Mouse (Mus musculus): ENCODE measurements at regions not wholly inside any gene's neighbourhood (a gene's known extent, or its start where the extent isn't known, plus 50 kb on each side); places are given as distances from the start of the nearest gene placed in this dataset.

DNA sequence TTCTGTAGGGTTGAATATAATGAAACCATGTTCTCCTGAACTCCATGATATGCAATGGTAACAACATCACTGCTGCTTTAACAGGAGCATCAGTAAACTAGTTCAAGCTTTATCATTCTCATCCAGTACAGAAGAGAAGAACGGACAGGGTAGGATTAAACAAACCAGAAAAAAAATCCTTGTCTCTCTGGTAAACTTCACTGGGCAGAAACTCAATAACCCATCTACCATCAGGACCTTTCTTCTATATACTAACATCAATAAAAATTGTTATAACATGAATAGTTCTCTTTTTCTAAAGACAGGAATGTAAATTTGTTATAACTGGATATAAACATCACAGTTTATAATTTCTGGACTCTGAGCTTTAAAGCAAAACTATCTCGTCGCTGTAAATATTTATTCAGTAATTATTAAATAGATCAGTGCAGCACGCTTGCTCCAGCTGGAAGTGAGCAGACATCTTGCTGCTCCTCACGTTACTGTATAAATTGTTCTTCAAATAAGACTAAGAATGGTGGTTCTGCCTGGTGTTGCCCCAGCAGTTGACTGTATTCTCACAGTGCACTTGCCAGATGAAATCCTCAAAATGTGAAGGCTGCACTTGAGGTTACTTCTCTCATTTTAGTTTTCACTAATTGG lies 104.8 kb upstream of the P2ry1 start:
- no peak for DNase-seq
- intact Hi-C loops (cut with DNase I): no loop called here

DNA sequence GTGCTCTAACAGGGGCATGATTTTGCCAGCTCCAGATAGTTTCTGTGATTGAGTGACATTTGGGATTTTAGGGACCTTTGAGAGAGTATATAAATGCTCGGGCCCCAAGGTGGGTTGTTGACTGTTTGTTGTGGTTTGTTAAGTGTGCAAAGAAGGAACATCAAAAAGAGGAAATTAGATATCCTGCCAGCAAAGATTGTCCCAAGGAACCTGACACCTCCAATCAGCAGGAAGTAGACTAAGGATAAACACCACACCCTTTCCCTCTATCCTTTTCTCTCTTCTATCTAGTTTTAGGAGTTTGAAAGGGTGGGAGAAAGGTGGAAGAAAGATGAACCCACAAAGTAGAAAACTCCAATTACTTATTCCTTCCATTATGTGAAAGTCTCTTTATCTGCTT lies 103.9 kb upstream of the P2ry1 start:
- DNase-seq: no peak
- intact Hi-C loops (cut with DNase I): no loop called here

DNA sequence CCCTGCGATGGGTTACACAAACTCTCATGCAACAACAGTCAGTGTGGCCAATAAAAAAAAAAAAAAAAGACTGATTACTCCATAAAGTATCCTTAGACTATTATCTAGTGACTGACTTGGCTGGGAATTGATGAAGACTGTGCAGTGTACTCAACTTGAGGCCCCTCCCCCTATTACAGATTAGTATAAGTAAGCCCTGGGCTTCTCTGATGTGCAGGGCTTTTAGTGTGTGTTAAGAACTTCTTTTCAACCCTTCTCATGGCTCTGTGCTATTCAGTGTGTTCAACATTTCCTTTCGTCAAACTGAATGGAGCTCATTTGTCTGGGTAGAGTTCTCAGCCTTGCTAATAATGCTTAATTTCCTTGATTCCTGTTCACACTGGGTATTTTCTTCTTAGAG lies 101.0 kb upstream of the P2ry1 start:
- no peak for DNase-seq
- intact Hi-C loops (cut with DNase I): no loop called here

DNA sequence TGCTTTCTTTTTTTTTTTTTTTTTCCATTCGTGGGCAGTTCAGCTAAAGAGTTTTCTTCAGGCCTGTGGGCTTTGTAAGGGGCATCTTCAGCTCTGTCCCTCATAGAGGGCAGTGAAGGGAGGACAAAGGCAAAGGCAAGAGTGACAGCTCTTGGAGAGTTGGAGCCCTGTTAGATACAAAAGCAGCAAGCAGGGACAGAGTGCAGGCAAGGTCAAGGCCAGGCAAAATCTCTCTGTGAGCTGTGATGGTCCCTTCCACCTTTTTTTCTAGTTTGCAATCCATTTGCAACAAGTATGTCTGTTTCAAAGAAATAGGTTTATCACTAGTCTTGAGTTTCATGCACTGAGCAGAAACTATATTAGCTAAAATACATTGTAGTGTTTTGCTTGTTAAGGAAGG lies 86.2 kb upstream of the P2ry1 start:
- no peak for DNase-seq
- intact Hi-C loops (cut with DNase I): no loop called here

DNA sequence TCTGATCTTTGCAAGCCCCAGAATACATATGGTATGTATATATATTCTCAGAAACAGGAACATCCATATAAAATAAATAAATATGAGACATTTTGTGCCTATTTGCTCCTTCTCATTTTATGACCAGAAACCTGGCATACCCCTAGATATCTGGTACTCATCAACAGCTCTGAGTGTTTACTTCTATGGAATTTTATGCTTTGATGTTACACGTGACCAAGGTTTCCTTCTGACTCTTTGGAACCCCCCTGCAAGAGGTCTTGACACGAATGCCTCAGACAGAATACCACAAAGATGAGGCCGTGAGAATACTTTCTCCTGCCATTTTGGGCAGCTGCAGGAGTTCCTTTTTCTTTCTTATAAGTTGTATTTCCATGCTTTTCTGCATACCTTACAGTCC lies 85.3 kb upstream of the P2ry1 start:
- DNase-seq: no peak
- intact Hi-C loops (cut with DNase I): no loop called here

DNA sequence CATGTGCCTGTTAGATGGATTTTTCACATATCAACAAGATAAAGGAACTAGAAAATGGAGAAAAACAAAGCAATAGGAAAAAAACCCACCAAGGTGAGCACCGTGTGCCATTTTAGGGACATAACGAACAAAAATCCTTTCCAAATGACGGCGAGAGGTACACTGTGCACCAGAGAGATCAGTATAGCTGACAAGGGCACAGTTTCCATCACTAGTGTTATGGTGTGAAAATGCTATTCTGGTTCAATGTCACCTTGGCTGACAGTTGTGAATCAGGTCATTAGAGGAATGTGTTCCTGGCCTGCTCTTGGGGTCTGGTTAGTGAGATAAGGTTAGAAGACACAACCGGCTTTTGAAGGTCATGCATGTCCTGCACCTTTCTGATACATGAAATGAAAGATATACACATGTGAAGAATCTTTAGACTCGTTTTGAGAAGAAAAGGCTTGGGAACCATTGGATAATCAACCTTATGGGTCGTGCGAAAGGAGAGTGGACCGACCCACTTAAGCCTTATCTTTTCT lies 76.5 kb upstream of the P2ry1 start:
- DNase-seq: no peak
- intact Hi-C loops (cut with DNase I): no loop called here

DNA sequence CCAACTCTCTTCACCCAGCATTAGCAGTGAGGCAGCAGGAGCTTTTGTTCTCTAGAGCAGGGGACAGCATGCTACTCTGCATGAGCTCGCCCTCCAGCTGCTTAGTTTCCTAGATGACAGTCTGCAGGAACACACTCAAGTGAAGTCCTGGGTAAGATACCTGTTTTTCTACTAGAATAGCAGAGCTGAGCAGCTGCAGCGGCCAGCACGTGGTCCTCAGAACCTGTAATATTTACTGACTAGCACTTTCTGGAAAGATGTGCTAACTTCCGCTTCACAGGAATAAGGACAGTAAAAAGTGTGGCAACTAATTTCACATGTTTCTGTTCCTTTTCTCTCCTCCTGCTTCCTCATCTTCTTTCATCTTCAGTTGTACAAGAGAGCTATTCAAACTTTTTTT lies 73.7 kb upstream of the P2ry1 start:
- intact Hi-C loops (cut with DNase I): no loop called here
- no peak for DNase-seq

DNA sequence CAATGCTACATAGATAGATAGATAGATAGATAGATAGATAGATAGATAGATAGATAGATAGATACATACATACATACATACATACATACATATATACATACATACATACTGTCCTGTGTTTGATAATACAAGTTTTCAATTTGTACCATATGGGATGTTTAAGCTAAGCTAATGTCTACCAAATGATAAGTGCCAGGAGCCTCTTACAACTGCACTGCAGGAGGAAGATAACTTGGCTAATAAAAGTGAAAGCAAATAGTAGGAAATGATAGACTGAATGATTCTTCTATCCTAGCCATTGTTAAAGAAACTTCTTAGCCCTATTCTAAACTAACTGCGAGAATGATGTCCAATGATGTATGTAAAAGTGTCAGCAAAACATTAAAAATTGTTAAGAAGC lies 68.1 kb upstream of the P2ry1 start:
- DNase-seq: no peak
- intact Hi-C loops (cut with DNase I): no loop called here

DNA sequence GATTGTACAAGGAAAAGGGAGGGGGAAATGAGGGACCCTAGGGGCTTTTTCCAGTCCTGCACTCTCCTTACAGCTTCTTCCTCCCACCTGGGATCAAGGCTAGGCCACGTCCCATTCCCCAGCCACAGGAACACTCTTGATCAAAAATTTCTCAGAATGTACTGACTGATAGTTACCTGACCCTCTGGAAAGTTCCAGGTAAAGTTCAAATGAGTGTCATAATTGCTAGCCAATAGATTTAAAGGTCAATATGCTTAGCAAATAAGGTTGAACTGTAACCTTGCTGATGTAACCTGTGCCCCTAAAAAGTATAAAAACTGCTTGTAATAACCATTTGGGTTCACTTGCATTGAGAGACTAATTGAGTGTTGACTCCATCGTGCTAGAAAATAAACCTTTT lies 61.1 kb upstream of the P2ry1 start:
- intact Hi-C loops (cut with DNase I): no loop called here

DNA sequence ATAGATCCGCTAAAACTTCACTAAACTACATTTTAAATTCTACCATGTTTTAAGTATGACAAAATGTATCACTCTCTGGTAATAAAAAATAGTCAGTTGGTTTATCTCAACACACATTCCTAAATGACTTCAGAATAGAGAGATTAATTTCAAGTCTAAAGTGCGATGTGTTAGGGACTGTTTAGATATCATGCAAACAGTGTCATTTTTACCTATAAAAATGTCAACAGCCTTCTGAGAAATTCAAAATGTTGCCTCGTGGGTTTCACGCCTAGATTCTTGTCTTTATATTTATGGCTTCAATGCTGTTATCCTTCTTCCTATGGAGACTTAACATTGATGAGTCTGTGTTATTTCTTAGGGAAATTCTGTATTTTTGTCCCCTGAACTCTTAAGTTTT lies 53.7 kb upstream of the P2ry1 start:
- no peak for DNase-seq
- intact Hi-C loops (cut with DNase I): no loop called here

More for the DNA sequence above, 61.1 kb upstream of the P2ry1 start:
- no peak for DNase-seq

Measured in heart, postnatal 10 days (tissue).